Mouse (Mus musculus): ENCODE measurements at regions not wholly inside any gene's neighbourhood (a gene's known extent, or its start where the extent isn't known, plus 50 kb on each side); places are given as distances from the start of the nearest gene placed in this dataset.

GRCm38 (mm10) chr3:131802841-131803240, 238.3 kb downstream of the Papss1 start:
- WGBS, result 52% methylated on average over 7 of the region's 7 CpGs
- no peak overlapping the region for H3K27ac ChIP-seq
- H3K27me3 ChIP-seq, result no peaks in the 10 kb centered on the region
- H3K9ac ChIP-seq, result no peak overlapping the region
- no peaks in the 10 kb centered on the region for H3K9me3 ChIP-seq
- H3K4me2 ChIP-seq, result no peak overlapping the region
- no peaks in the 10 kb centered on the region for H3K36me3 ChIP-seq
- no peak overlapping the region for H3K4me3 ChIP-seq
- no peaks in the 10 kb centered on the region for H3K4me1 ChIP-seq
- no peak for ATAC-seq (ENCODE audit: borderline replicate concordance, extremely low read depth, low FRiP score, low TSS enrichment)

- H3K9me3 ChIP-seq, result no peaks in the 10 kb centered on the region
- WGBS, result 53% methylated on average over 8 of the region's 8 CpGs
- no peaks in the 10 kb centered on the region for H3K27me3 ChIP-seq
- H3K4me1 ChIP-seq, result no peaks in the 10 kb centered on the region
- no peak; the same call in 1 of the 2 replicates for ATAC-seq (ENCODE audit: borderline replicate concordance, extremely low read depth, low FRiP score, low TSS enrichment)
- no peak overlapping the region for H3K4me2 ChIP-seq
- no peak overlapping the region for H3K4me3 ChIP-seq
- no peak overlapping the region for H3K9ac ChIP-seq
- no peak overlapping the region for H3K27ac ChIP-seq
- H3K36me3 ChIP-seq, result no peaks in the 10 kb centered on the region
These were observed 243.6 kb downstream of the Papss1 start for GRCm38 (mm10) chr3:131808127-131808526.

DNA sequence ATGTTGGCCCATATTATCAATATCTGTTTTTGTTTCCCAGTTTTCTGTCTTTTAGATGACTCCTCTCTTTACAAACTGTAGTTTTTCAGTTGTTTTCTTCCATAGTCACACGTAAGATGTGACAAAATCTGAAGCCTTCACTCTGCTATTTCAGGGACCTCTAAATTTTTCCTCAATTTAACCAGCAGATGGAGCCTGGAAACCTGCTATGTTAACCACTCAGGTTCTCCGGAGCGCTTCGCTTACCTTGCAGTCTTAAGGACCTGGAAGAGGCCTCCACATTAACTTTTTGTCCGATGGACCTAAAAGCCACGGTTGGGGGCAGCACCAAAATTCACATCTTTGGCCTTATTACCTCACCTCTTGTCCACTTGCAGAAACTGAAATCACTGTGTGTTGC, 248.4 kb downstream of the Papss1 start:
- Histone ChIP-seq H3K4me3 (no peak overlapping the region), H3K4me1 (no peaks in the 10 kb centered on the region), H3K36me3 (no peaks in the 10 kb centered on the region), H3K27me3 (no peaks in the 10 kb centered on the region), H3K9ac (no peak overlapping the region), H3K27ac (no peak overlapping the region), H3K4me2 (no peak overlapping the region), H3K9me3 (no peaks in the 10 kb centered on the region)
- ATAC-seq (ENCODE audit: borderline replicate concordance, extremely low read depth, low FRiP score, low TSS enrichment), result no peak
- 27% methylated on average over 6 of the region's 6 CpGs for WGBS

DNA sequence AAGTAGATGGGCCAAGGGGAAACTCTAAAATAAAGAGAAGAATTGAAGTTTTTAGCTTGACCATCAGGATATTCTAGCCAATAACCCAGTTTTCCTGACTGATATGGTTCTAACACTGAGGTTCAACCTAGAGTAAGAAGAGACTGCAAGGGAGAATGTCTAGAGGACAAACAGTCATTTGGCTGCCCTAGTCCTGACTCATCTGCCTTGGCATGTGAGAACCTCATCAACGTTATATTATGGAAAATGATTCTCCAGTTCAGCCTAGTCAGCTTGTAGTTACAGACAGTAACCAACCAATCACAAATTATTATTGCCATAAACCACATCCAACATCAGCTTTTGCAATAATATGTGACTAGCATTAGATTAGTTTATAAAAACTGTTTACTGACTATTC, 254.2 kb downstream of the Papss1 start:
- H3K9me3 ChIP-seq, result no peaks in the 10 kb centered on the region

DNA sequence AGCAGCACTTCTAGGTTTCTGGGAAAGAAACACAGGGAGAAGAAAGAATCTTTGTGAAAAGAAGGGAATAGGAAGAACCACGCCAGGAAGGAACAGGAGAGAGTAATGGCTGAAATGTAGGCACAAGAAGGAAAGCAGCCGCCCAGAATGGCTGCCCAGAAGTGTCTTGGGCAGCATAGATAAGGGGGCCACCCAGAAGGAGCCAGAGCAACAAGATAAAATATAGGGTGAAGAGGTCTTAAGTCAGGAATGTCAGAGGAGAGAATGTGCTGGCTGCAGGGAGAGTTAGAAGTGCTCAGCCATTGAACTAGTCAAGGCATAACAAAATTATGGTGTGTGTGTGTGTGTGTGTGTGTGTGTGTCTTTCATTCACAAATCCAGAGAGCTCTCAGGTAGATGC, 227.7 kb upstream of the Dkk2 start:
- no peak overlapping the region for H3K27ac ChIP-seq
- H3K4me1 ChIP-seq, result no peaks in the 10 kb centered on the region
- no peaks in the 10 kb centered on the region for H3K36me3 ChIP-seq
- H3K9ac ChIP-seq, result no peak overlapping the region
- 34% methylated on average over 2 of the region's 2 CpGs for WGBS
- no peak overlapping the region for H3K4me3 ChIP-seq
- no peaks in the 10 kb centered on the region for H3K9me3 ChIP-seq
- ATAC-seq (ENCODE audit: borderline replicate concordance, extremely low read depth, low FRiP score, low TSS enrichment), result no peak
- H3K27me3 ChIP-seq, result no peaks in the 10 kb centered on the region
- H3K4me2 ChIP-seq, result no peak overlapping the region

More for the DNA sequence above, 254.2 kb downstream of the Papss1 start:
- no peak overlapping the region for H3K4me3 ChIP-seq
- H3K4me1 ChIP-seq, result no peaks in the 10 kb centered on the region
- no peaks in the 10 kb centered on the region for H3K27me3 ChIP-seq
- H3K9ac ChIP-seq, result no peak overlapping the region
- H3K36me3 ChIP-seq, result no peaks in the 10 kb centered on the region
- no peak overlapping the region for H3K27ac ChIP-seq
- no peak for ATAC-seq (ENCODE audit: borderline replicate concordance, extremely low read depth, low FRiP score, low TSS enrichment)
- no peak overlapping the region for H3K4me2 ChIP-seq
- 77% methylated on average over 1 of the region's 1 CpGs for WGBS

GRCm38 (mm10) chr3:131859083-131859482, 226.0 kb upstream of the Dkk2 start:
- Histone ChIP-seq H3K4me2 (no peak overlapping the region), H3K27ac (no peak overlapping the region), H3K9ac (no peak overlapping the region), H3K36me3 (no peaks in the 10 kb centered on the region), H3K4me1 (no peaks in the 10 kb centered on the region), H3K27me3 (no peaks in the 10 kb centered on the region), H3K4me3 (no peak overlapping the region), H3K9me3 (no peaks in the 10 kb centered on the region)
- WGBS, result 39% methylated on average over 12 of the region's 12 CpGs
- ATAC-seq (ENCODE audit: borderline replicate concordance, extremely low read depth, low FRiP score, low TSS enrichment), result no peak

GRCm38 (mm10) chr3:131865106-131865505, 220.0 kb upstream of the Dkk2 start:
- H3K27ac ChIP-seq, result no peak overlapping the region
- H3K4me1 ChIP-seq, result no peaks in the 10 kb centered on the region
- H3K9ac ChIP-seq, result no peak overlapping the region
- WGBS, result 42% methylated on average over 5 of the region's 5 CpGs
- H3K9me3 ChIP-seq, result no peaks in the 10 kb centered on the region
- no peak overlapping the region for H3K4me3 ChIP-seq
- H3K36me3 ChIP-seq, result no peaks in the 10 kb centered on the region
- H3K4me2 ChIP-seq, result no peak overlapping the region
- H3K27me3 ChIP-seq, result no peaks in the 10 kb centered on the region
- ATAC-seq (ENCODE audit: borderline replicate concordance, extremely low read depth, low FRiP score, low TSS enrichment), result no peak

DNA sequence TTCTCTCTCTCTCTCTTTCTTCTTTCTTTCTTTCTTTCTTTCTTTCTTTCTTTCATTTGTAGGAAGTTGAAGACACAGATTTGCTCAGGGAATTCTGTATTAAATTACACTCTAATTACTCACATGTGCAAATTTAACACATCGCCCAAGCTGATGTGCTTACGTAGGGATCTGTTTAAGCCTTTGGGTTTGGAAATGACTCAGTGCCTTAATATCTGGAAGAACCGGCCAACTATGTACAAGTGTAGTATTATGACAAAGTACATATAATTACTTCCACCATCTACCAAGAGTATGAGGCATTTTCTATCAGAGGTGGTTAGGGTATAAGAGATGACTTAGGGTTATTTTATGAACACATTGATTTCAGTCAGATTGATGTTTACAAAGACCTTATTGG, 217.8 kb upstream of the Dkk2 start:
- WGBS, result 89% methylated on average over 3 of the region's 3 CpGs
- no peak for ATAC-seq (ENCODE audit: borderline replicate concordance, extremely low read depth, low FRiP score, low TSS enrichment)
- Histone ChIP-seq H3K27me3 (no peaks in the 10 kb centered on the region), H3K9me3 (no peaks in the 10 kb centered on the region), H3K4me1 (no peaks in the 10 kb centered on the region), H3K27ac (no peak overlapping the region), H3K9ac (no peak overlapping the region), H3K4me3 (no peak overlapping the region), H3K36me3 (no peaks in the 10 kb centered on the region), H3K4me2 (no peak overlapping the region)

GRCm38 (mm10) chr3:131868219-131868964, 216.7 kb upstream of the Dkk2 start:
- Histone ChIP-seq H3K36me3 (no peaks in the 10 kb centered on the region), H3K9ac (no peak overlapping the region), H3K4me2 (no peak overlapping the region), H3K4me3 (no peak overlapping the region), H3K4me1 (no peaks in the 10 kb centered on the region), H3K27me3 (no peaks in the 10 kb centered on the region), H3K27ac (no peak overlapping the region), H3K9me3 (no peaks in the 10 kb centered on the region)
- WGBS, result 71% methylated on average over 11 of the region's 11 CpGs
- no peak for ATAC-seq (ENCODE audit: borderline replicate concordance, extremely low read depth, low FRiP score, low TSS enrichment)

DNA sequence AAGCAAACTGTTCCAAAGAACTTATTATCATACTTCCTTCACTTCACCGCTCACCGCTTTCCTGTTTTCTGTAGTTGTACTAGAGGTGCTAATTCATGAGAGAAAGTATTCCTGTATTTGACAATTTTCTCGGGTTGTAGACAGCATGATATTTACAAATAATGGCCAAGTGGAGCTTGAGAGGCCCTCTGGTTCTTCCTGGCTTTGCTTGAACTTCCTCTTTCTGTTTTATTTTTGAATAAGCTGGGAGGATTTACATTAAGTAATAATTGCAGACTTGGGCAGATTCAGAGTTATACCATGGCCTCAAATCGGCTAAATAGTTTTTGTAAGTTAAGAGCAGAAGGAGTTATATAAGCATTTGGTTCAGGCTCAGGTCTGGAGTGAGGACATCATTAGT, 215.8 kb upstream of the Dkk2 start:
- WGBS, result 51% methylated on average over 4 of the region's 4 CpGs
- Histone ChIP-seq H3K27me3 (no peaks in the 10 kb centered on the region), H3K9me3 (no peaks in the 10 kb centered on the region)

DNA sequence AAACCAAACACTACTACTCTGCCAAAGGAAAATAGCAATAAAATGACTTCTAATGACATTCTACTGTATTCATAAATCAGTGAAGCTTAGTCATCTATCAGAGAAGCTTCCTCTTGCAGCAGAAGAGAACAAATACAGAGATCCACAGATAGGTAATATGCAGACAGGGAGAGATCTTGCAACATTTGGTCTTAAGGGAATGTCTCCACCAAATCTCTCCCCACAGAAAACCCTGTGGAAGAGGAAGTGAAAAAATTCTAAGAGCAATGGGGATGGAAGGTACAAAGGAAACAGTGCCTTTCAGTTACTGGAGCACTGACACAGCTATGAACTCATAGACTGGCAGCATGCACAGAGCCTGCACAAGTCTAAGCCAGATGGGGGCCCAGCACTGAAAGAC, 202.4 kb upstream of the Dkk2 start:
- ATAC-seq (ENCODE audit: borderline replicate concordance, extremely low read depth, low FRiP score, low TSS enrichment), result no peak
- Histone ChIP-seq H3K4me1 (no peaks in the 10 kb centered on the region), H3K27me3 (no peaks in the 10 kb centered on the region), H3K9ac (no peak overlapping the region), H3K4me3 (no peak overlapping the region), H3K27ac (no peak overlapping the region), H3K4me2 (no peak overlapping the region), H3K36me3 (no peaks in the 10 kb centered on the region), H3K9me3 (no peaks in the 10 kb centered on the region)

More for the DNA sequence above, 215.8 kb upstream of the Dkk2 start:
- no peak overlapping the region for H3K4me2 ChIP-seq
- no peak overlapping the region for H3K27ac ChIP-seq
- no peaks in the 10 kb centered on the region for H3K36me3 ChIP-seq
- no peak overlapping the region for H3K9ac ChIP-seq
- ATAC-seq (ENCODE audit: borderline replicate concordance, extremely low read depth, low FRiP score, low TSS enrichment), result no peak
- H3K4me1 ChIP-seq, result no peaks in the 10 kb centered on the region
- H3K4me3 ChIP-seq, result no peak overlapping the region

GRCm38 (mm10) chr3:131886470-131886869, 198.6 kb upstream of the Dkk2 start:
- Histone ChIP-seq H3K36me3 (no peaks in the 10 kb centered on the region), H3K4me1 (no peaks in the 10 kb centered on the region), H3K4me2 (no peak overlapping the region), H3K27ac (no peak overlapping the region), H3K9ac (no peak overlapping the region), H3K27me3 (no peaks in the 10 kb centered on the region), H3K9me3 (no peaks in the 10 kb centered on the region), H3K4me3 (no peak overlapping the region)
- ATAC-seq (ENCODE audit: borderline replicate concordance, extremely low read depth, low FRiP score, low TSS enrichment), result no peak
- 92% methylated on average over 5 of the region's 5 CpGs for WGBS

- H3K36me3 ChIP-seq, result no peaks in the 10 kb centered on the region
- no peak overlapping the region for H3K9ac ChIP-seq
- H3K4me1 ChIP-seq, result no peaks in the 10 kb centered on the region
- H3K4me2 ChIP-seq, result no peak overlapping the region
- 92% methylated on average over 8 of the region's 8 CpGs for WGBS
- no peak for ATAC-seq (ENCODE audit: borderline replicate concordance, extremely low read depth, low FRiP score, low TSS enrichment)
- H3K4me3 ChIP-seq, result no peak overlapping the region
- no peak overlapping the region for H3K27ac ChIP-seq
- H3K27me3 ChIP-seq, result no peaks in the 10 kb centered on the region
- no peaks in the 10 kb centered on the region for H3K9me3 ChIP-seq
These were observed 198.1 kb upstream of the Dkk2 start for GRCm38 (mm10) chr3:131886984-131887383.
